Mouse (Mus musculus) neutrophil, adult 83 days (primary cell): Measurements from ENCODE around the gene Zfp52. TPM values are rescaled to one million over a fixed set of nuclear protein-coding genes. Genes with fewer than 3 reads are reported as not detected.

Experiments used
- total RNA-seq, 2 experiments: library from RNA; stranded (reverse); gene quantifications; one replicate each; pipeline ENCODE4 v1.2.4; 2023

Zfp52 gene
- total RNA-seq: 1 to 10 TPM; 8.6 to 8.7 TPM

GRCm38 (mm10) chr17:21535096-21536001 is at the start of gene Zfp52:
Gene Zfp52 (plus strand): TSS chr17:21535539.

GRCm38 (mm10) chr17:21488760-21489499 is 46.4 kb upstream of the Zfp52 start, which contains the start of gene Zfp53:
Gene Zfp53 (plus strand): TSS chr17:21488998.

GRCm38 (mm10) chr17:21566728-21567349 is 31.5 kb downstream of the Zfp52 start, which contains the start of gene Zfp948:
Gene Zfp948 (plus strand): TSS chr17:21567008.

Other genes with a start within 250 kb of the Zfp52 start
- gene Vmn1r237, start 223.7 kb upstream of the Zfp52 start, total RNA-seq: not detected
- 1 to 10 TPM; 2.1 to 3.0 TPM for gene Zfp677, start 151.8 kb upstream of the Zfp52 start, total RNA-seq
- 1 to 10 TPM; 1.8 to 2.0 TPM for gene Zfp54, start 112.3 kb upstream of the Zfp52 start, total RNA-seq
- gene Zfp51, start 85.2 kb upstream of the Zfp52 start, total RNA-seq: 1 to 10 TPM; 8.0 to 8.2 TPM
- 10 to 100 TPM in 1 of 2 experiments, 1 to 10 TPM in 1; 8.4 to 10.4 TPM for gene Zfp53, start 46.5 kb upstream of the Zfp52 start, total RNA-seq
- 1 to 10 TPM; 2.4 to 3.0 TPM for gene Zfp948, start 31.5 kb downstream of the Zfp52 start, total RNA-seq
- gene Zfp983, start 115.1 kb downstream of the Zfp52 start, total RNA-seq: 1 to 10 TPM; 4.4 TPM
- 10 to 100 TPM in 1 of 2 experiments, not detected in 1; 10.2 TPM for gene Gm10226, start 156.3 kb downstream of the Zfp52 start, total RNA-seq
- 1 to 10 TPM; 2.0 TPM for gene Zfp760, start 172.2 kb downstream of the Zfp52 start, total RNA-seq
- 1 to 10 TPM; 2.0 to 2.2 TPM for gene Zfp229, start 195.3 kb downstream of the Zfp52 start, total RNA-seq